In the genomic region with DNA sequence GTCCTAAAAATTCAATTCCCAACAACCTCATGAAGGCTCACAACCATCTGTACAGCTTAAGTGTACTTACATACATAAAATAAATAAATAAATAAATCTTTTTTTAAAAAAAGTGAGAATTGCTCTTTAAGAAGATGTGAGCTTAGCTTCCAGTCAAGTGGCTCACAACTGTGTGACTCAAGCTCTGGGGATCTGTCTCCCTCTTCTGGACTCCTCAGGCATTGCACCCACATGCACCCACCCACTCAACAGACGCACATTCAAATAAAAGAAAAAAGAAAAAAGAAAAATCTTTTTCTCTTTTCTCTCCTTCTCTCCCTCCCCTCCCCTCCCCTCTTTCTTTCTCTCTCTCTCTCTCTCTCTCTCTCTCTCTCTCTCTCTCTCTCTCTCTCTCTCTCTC, we compare ENCODE assay signal across 19 mouse cellular contexts. TPM values are rescaled to one million over a fixed set of nuclear protein-coding genes. Genes with fewer than 3 reads are reported as not detected.
DNase-seq lines count a peak whose midpoint lies in the region; ATAC-seq and TF ChIP-seq lines count a peak whose summit lies in the region.
"Had no signal": no experiment of that assay in that cellular context is flagged by ENCODE, and none has a peak within 500 bp of the region (broad histone marks: within the 10 kb centered on the region; RNA-seq: fewer than 3 reads in every experiment).

No protein-coding gene starts in this region.

- ATAC-seq in intestine, postnatal 0 days: no peak
- no peak for ATAC-seq in intestine, embryonic 15.5 days
- ATAC-seq: activated CD4-positive, CD25-positive, alpha-beta regulatory T cell, adult 4 months; intestine, embryonic 16.5 days; midbrain, embryonic 13.5 days had no signal

- no peaks in the 10 kb centered on the region for H3K36me3 ChIP-seq in intestine, postnatal 0 days (ENCODE audit: control insufficient read depth, insufficient read depth)
- no peaks in the 10 kb centered on the region for H3K36me3 ChIP-seq in intestine, embryonic 15.5 days
- H3K36me3 ChIP-seq: embryonic facial prominence, embryonic 10.5 days; limb, embryonic 15.5 days; midbrain, embryonic 13.5 days; neural tube, embryonic 12.5 days had no signal

- H3K27me3 ChIP-seq in intestine, postnatal 0 days (replicated peaks; ENCODE audit: control insufficient read depth, insufficient read depth, low read length): no peaks in the 10 kb centered on the region; the same call in 1 of the 2 replicates
- no peaks in the 10 kb centered on the region for H3K27me3 ChIP-seq in intestine, embryonic 15.5 days (replicated peaks)
- H3K27me3 ChIP-seq: limb, embryonic 15.5 days; midbrain, embryonic 13.5 days; neural tube, embryonic 12.5 days had no signal

- H3K27ac ChIP-seq in intestine, postnatal 0 days (ENCODE audit: low read depth, low read length): no peak overlapping the region
- H3K27ac ChIP-seq in intestine, embryonic 15.5 days: no peak overlapping the region
- H3K27ac ChIP-seq in bone marrow, adult 2 months (ENCODE audit: control insufficient read depth, insufficient read depth, low read depth, low read length, poor library complexity): no peak overlapping the region
- H3K27ac ChIP-seq: embryonic facial prominence, embryonic 10.5 days; limb, embryonic 15.5 days; midbrain, embryonic 13.5 days; neural tube, embryonic 12.5 days had no signal

- DNase-seq in thymus, postnatal 4 days: peak; percentile 30
- no peak for DNase-seq in thymus, postnatal 36 days
- DNase-seq in adrenal gland, adult (ENCODE audit: inconsistent age in 2 of 2, low spot score in 1 of 2): no peak
- no peak for DNase-seq in kidney, postnatal 36 days
- DNase-seq in urinary bladder, postnatal 10 days (ENCODE audit: low spot score): no peak
- DNase-seq: cerebellum, adult 8-10 months; gastrocnemius, postnatal 10 days; kidney, postnatal 25 days had no signal

- H3K4me3 ChIP-seq in intestine, postnatal 0 days (ENCODE audit: low read depth, low read length): no peak overlapping the region
- no peak overlapping the region for H3K4me3 ChIP-seq in intestine, embryonic 15.5 days (replicated peaks)
- no peak overlapping the region for H3K4me3 ChIP-seq in bone marrow, adult 2 months (replicated peaks; ENCODE audit: control insufficient read depth, low read depth, low read length)
- H3K4me3 ChIP-seq: embryonic facial prominence, embryonic 10.5 days; limb, embryonic 15.5 days; midbrain, embryonic 13.5 days; neural tube, embryonic 12.5 days had no signal

- no peak for TF ChIP-seq POLR2A in bone marrow, adult 2 months (IDR thresholded peaks at IDR 0.05; ENCODE audit: borderline replicate concordance, control insufficient read depth, low read depth, low read length)

- TF ChIP-seq CTCF in intestine, postnatal 0 days (IDR thresholded peaks at IDR 0.05; ENCODE audit: low read depth): peak; percentile 26; the same call in 1 of the 2 replicates
- TF ChIP-seq CTCF in bone marrow, adult 2 months (IDR thresholded peaks at IDR 0.05; ENCODE audit: control insufficient read depth, insufficient read depth, low read length): peak; percentile 63

- WGBS in intestine, postnatal 0 days: 100% methylated on average over 1 of the region's 1 CpGs
- WGBS in intestine, embryonic 15.5 days: 93% methylated on average over 1 of the region's 1 CpGs
- WGBS in bone marrow, adult 2 months: 84% methylated on average over 1 of the region's 1 CpGs

- no peak overlapping the region for H3K4me2 ChIP-seq in intestine, postnatal 0 days (replicated peaks; ENCODE audit: low read depth)
- no peak overlapping the region for H3K4me2 ChIP-seq in intestine, embryonic 15.5 days (replicated peaks)
- H3K4me2 ChIP-seq: heart, embryonic 11.5 days; limb, embryonic 15.5 days; midbrain, embryonic 13.5 days; neural tube, embryonic 12.5 days had no signal

- no peaks in the 10 kb centered on the region for H3K4me1 ChIP-seq in intestine, postnatal 0 days (replicated peaks; ENCODE audit: control insufficient read depth, insufficient read depth, low read length)
- no peaks in the 10 kb centered on the region for H3K4me1 ChIP-seq in intestine, embryonic 15.5 days (replicated peaks)
- H3K4me1 ChIP-seq in bone marrow, adult 2 months (ENCODE audit: control insufficient read depth, insufficient read depth, low read length): peaks cover 8% of the 10 kb centered on the region; the same call in 1 of the 2 replicates
- H3K4me1 ChIP-seq: midbrain, embryonic 13.5 days; neural tube, embryonic 12.5 days had no signal

- H3K9me3 ChIP-seq in intestine, postnatal 0 days (ENCODE audit: control insufficient read depth): no peaks in the 10 kb centered on the region
- no peaks in the 10 kb centered on the region for H3K9me3 ChIP-seq in intestine, embryonic 15.5 days
- H3K9me3 ChIP-seq: embryonic facial prominence, embryonic 10.5 days; limb, embryonic 15.5 days; midbrain, embryonic 13.5 days; neural tube, embryonic 12.5 days had no signal

- H3K9ac ChIP-seq in intestine, postnatal 0 days (ENCODE audit: low read depth, low read length): no peak overlapping the region
- no peak overlapping the region for H3K9ac ChIP-seq in intestine, embryonic 15.5 days
- H3K9ac ChIP-seq: limb, embryonic 15.5 days; midbrain, embryonic 13.5 days; neural tube, embryonic 12.5 days had no signal

RNA-seq across cellular contexts. Expression of a gene that starts 4.2 kb away (rescaled TPM):
- 0.66 and 0.78 TPM in 2 replicates for polyA plus RNA-seq in intestine, postnatal 0 days (2015; fragmentation: Nextera tagmentation; extraction: Ambion mirVana)
- 0.20 TPM in 2 replicates for polyA plus RNA-seq in intestine, embryonic 15.5 days (2015; fragmentation: Nextera tagmentation; extraction: Ambion mirVana)
- 16.2 and 19.9 TPM in 2 replicates for polyA plus RNA-seq in bone marrow, adult 2 months (2011; ENCODE audit: insufficient read depth, insufficient read length, low replicate concordance, missing spikeins)
- polyA plus RNA-seq: embryonic facial prominence, embryonic 10.5 days had no signal

RNA-seq across cellular contexts. Expression of a gene that starts 13.7 kb away (rescaled TPM):
- 0.10 TPM in 1 of 2 replicates, not detected in the other for polyA plus RNA-seq in intestine, postnatal 0 days (2015; fragmentation: Nextera tagmentation; extraction: Ambion mirVana)
- not detected in 2 replicates for polyA plus RNA-seq in intestine, embryonic 15.5 days (2015; fragmentation: Nextera tagmentation; extraction: Ambion mirVana)
- polyA plus RNA-seq in bone marrow, adult 2 months (2011; ENCODE audit: insufficient read depth, insufficient read length, low replicate concordance, missing spikeins): 3.7 TPM in 1 of 2 replicates, not detected in the other
- polyA plus RNA-seq: activated CD4-positive, CD25-positive, alpha-beta regulatory T cell, adult 4 months; embryonic facial prominence, embryonic 10.5 days; heart, embryonic 11.5 days; intestine, embryonic 16.5 days; limb, embryonic 15.5 days; neural tube, embryonic 12.5 days; stomach, embryonic 16.5 days had no signal

RNA-seq across cellular contexts. Expression of a gene that starts 30.7 kb away (rescaled TPM):
- polyA plus RNA-seq in intestine, postnatal 0 days (2015; fragmentation: Nextera tagmentation; extraction: Ambion mirVana): 1.0 and 1.2 TPM in 2 replicates
- polyA plus RNA-seq in intestine, embryonic 15.5 days (2015; fragmentation: Nextera tagmentation; extraction: Ambion mirVana): 0.67 and 0.71 TPM in 2 replicates
- 9.1 and 12.1 TPM in 2 replicates for polyA plus RNA-seq in bone marrow, adult 2 months (2011; ENCODE audit: insufficient read depth, insufficient read length, low replicate concordance, missing spikeins)

RNA-seq across cellular contexts. Expression of a gene that starts 32.0 kb away (rescaled TPM):
- 0.23 and 0.41 TPM in 2 replicates for polyA plus RNA-seq in intestine, postnatal 0 days (2015; fragmentation: Nextera tagmentation; extraction: Ambion mirVana)
- 0.54 and 0.60 TPM in 2 replicates for polyA plus RNA-seq in intestine, embryonic 15.5 days (2015; fragmentation: Nextera tagmentation; extraction: Ambion mirVana)
- 12.2 and 25.1 TPM in 2 replicates for polyA plus RNA-seq in bone marrow, adult 2 months (2011; ENCODE audit: insufficient read depth, insufficient read length, low replicate concordance, missing spikeins)
